Mouse (Mus musculus): Measurements from ENCODE around the gene B4galnt4. TPM values are rescaled to one million over a fixed set of nuclear protein-coding genes. Genes with fewer than 3 reads are reported as not detected.
"Not testable (repeated sequence)": the region's sequence is repeated elsewhere in the genome, so short reads cannot be mapped to it uniquely, and the experiment has no call there.

Gene B4galnt4
- 33.0 and 34.7 TPM in 2 replicates for polyA plus RNA-seq (2015; fragmentation: Nextera tagmentation; extraction: Ambion mirVana)

GRCm38 (mm10) chr7:141060426-141061242, at the start of gene B4galnt4:
Gene B4galnt4 (plus strand): TSS chr7:141061104.
- Histone ChIP-seq H3K36me3 (ENCODE audit: poor library complexity, severe bottlenecking) (peaks cover 31% of the 10 kb centered on the region), H3K27ac (peak within 1 kb of the TSS; percentile 79), H3K4me1 (peaks cover 24% of the 10 kb centered on the region), H3K4me2 (peak within 1 kb of the TSS; percentile 89), H3K9me3 (replicated peaks) (no peaks in the 10 kb centered on the region), H3K27me3 (no peaks in the 10 kb centered on the region), H3K9ac (peak within 1 kb of the TSS; percentile 96), H3K4me3 (peak within 1 kb of the TSS; percentile 76)
- WGBS: under 1% methylated on average over 68 of the region's 72 CpGs
- peak; percentile 99 for ATAC-seq

- Histone ChIP-seq H3K27me3 (no peaks in the 10 kb centered on the region), H3K4me1 (peaks cover 5% of the 10 kb centered on the region), H3K36me3 (ENCODE audit: poor library complexity, severe bottlenecking) (no peaks in the 10 kb centered on the region), H3K9me3 (replicated peaks) (no peaks in the 10 kb centered on the region), H3K4me3 (no peak overlapping the region), H3K27ac (no peak overlapping the region), H3K4me2 (no peak overlapping the region), H3K9ac (no peak overlapping the region)
- no peak for ATAC-seq
- 88% methylated on average over 7 of the region's 7 CpGs for WGBS
Measured at GRCm38 (mm10) chr7:141011238-141011770, 49.6 kb upstream of the B4galnt4 start.

GRCm38 (mm10) chr7:141016707-141017697, 43.9 kb upstream of the B4galnt4 start:
- no peak overlapping the region for H3K4me2 ChIP-seq
- ATAC-seq: no peak
- H3K4me1 ChIP-seq: no peaks in the 10 kb centered on the region
- H3K36me3 ChIP-seq (ENCODE audit: poor library complexity, severe bottlenecking): no peaks in the 10 kb centered on the region
- no peak overlapping the region for H3K9ac ChIP-seq
- no peaks in the 10 kb centered on the region for H3K9me3 ChIP-seq (replicated peaks)
- 90% methylated on average over 10 of the region's 10 CpGs for WGBS
- no peak overlapping the region for H3K4me3 ChIP-seq
- H3K27me3 ChIP-seq: no peaks in the 10 kb centered on the region
- no peak overlapping the region for H3K27ac ChIP-seq

GRCm38 (mm10) chr7:141017824-141018223, 43.1 kb upstream of the B4galnt4 start, which contains the start of gene Ifitm6:
Gene Ifitm6 (minus strand): TSS chr7:141017924.
- not testable (repeated sequence) for H3K9me3 ChIP-seq (replicated peaks); H3K27ac ChIP-seq; H3K9ac ChIP-seq; H3K36me3 ChIP-seq (ENCODE audit: poor library complexity, severe bottlenecking); ATAC-seq; H3K4me3 ChIP-seq; H3K4me2 ChIP-seq; H3K4me1 ChIP-seq; H3K27me3 ChIP-seq
- 92% methylated on average over 1 of the region's 1 CpGs for WGBS

GRCm38 (mm10) chr7:141019028-141019427, 41.9 kb upstream of the B4galnt4 start:
- ATAC-seq: no peak
- Histone ChIP-seq H3K4me1 (no peaks in the 10 kb centered on the region), H3K9me3 (replicated peaks) (no peaks in the 10 kb centered on the region), H3K27me3 (no peaks in the 10 kb centered on the region), H3K9ac (no peak overlapping the region), H3K4me3 (no peak overlapping the region), H3K4me2 (no peak overlapping the region), H3K27ac (no peak overlapping the region), H3K36me3 (ENCODE audit: poor library complexity, severe bottlenecking) (no peaks in the 10 kb centered on the region)
- 91% methylated on average over 5 of the region's 5 CpGs for WGBS

- Histone ChIP-seq H3K4me2 (no peak overlapping the region), H3K27me3 (no peaks in the 10 kb centered on the region), H3K4me3 (no peak overlapping the region), H3K4me1 (peaks cover 19% of the 10 kb centered on the region), H3K9me3 (replicated peaks) (no peaks in the 10 kb centered on the region), H3K9ac (no peak overlapping the region), H3K27ac (no peak overlapping the region), H3K36me3 (ENCODE audit: poor library complexity, severe bottlenecking) (no peaks in the 10 kb centered on the region)
- no peak for ATAC-seq
- 85% methylated on average over 14 of the region's 14 CpGs for WGBS
Measured at GRCm38 (mm10) chr7:141021489-141022449, 39.1 kb upstream of the B4galnt4 start.

GRCm38 (mm10) chr7:141024865-141025838, 35.8 kb upstream of the B4galnt4 start:
- WGBS: 12% methylated on average over 6 of the region's 6 CpGs

GRCm38 (mm10) chr7:141026097-141026739, 34.7 kb upstream of the B4galnt4 start:
- Histone ChIP-seq H3K4me1 (peaks cover 20% of the 10 kb centered on the region), H3K27ac (peak overlapping the region; percentile 60), H3K9ac (no peak overlapping the region), H3K4me3 (no peak overlapping the region), H3K36me3 (ENCODE audit: poor library complexity, severe bottlenecking) (no peaks in the 10 kb centered on the region), H3K9me3 (replicated peaks) (no peaks in the 10 kb centered on the region), H3K27me3 (no peaks in the 10 kb centered on the region), H3K4me2 (no peak overlapping the region)
- peak; percentile 40; the same call in 1 of the 2 replicates for ATAC-seq
- 4% methylated on average over 6 of the region's 6 CpGs for WGBS

More at GRCm38 (mm10) chr7:141024865-141025838, 35.8 kb upstream of the B4galnt4 start:
- H3K4me2 ChIP-seq: no peak overlapping the region
- H3K36me3 ChIP-seq (ENCODE audit: poor library complexity, severe bottlenecking): no peaks in the 10 kb centered on the region
- peak; percentile 77; the same call in 1 of the 2 replicates for ATAC-seq
- H3K4me1 ChIP-seq: peaks cover 20% of the 10 kb centered on the region
- no peaks in the 10 kb centered on the region for H3K9me3 ChIP-seq (replicated peaks)
- H3K9ac ChIP-seq: no peak overlapping the region; the same call in 1 of the 2 replicates
- H3K27me3 ChIP-seq: no peaks in the 10 kb centered on the region
- H3K4me3 ChIP-seq: no peak overlapping the region
- peak overlapping the region; percentile 77 for H3K27ac ChIP-seq

- Histone ChIP-seq H3K9me3 (replicated peaks) (no peaks in the 10 kb centered on the region), H3K27me3 (no peaks in the 10 kb centered on the region), H3K36me3 (ENCODE audit: poor library complexity, severe bottlenecking) (no peaks in the 10 kb centered on the region), H3K9ac (no peak overlapping the region), H3K4me2 (no peak overlapping the region), H3K4me3 (no peak overlapping the region), H3K27ac (peak overlapping the region; percentile 37), H3K4me1 (peaks cover 20% of the 10 kb centered on the region)
- ATAC-seq: peak; percentile 80
- WGBS: 25% methylated on average over 5 of the region's 5 CpGs
Measured at GRCm38 (mm10) chr7:141026740-141027098, 34.2 kb upstream of the B4galnt4 start.

- WGBS: 96% methylated on average over 2 of the region's 2 CpGs
- ATAC-seq: no peak
- H3K4me2 ChIP-seq: no peak within 1 kb of the TSS
- H3K27me3 ChIP-seq: no peaks in the 10 kb centered on the region
- H3K9ac ChIP-seq: no peak within 1 kb of the TSS
- H3K4me1 ChIP-seq: peaks cover 20% of the 10 kb centered on the region
- H3K9me3 ChIP-seq (replicated peaks): no peaks in the 10 kb centered on the region
- no peaks in the 10 kb centered on the region for H3K36me3 ChIP-seq (ENCODE audit: poor library complexity, severe bottlenecking)
- no peak within 1 kb of the TSS for H3K27ac ChIP-seq
- H3K4me3 ChIP-seq: no peak within 1 kb of the TSS
Measured at GRCm38 (mm10) chr7:141028831-141029230, 32.1 kb upstream of the B4galnt4 start, which contains the start of gene Gm17387. Gene Gm17387 (plus strand): TSS chr7:141029131.

Measured in forebrain, embryonic 13.5 days (tissue).